Mouse (Mus musculus): ENCODE measurements around the gene Cct8.

- no peak for TF ChIP-seq POLR2A (IDR thresholded peaks at IDR 0.05; ENCODE audit: borderline replicate concordance, insufficient read depth, low read length)
- TF ChIP-seq CTCF (IDR thresholded peaks at IDR 0.05; ENCODE audit: borderline replicate concordance, insufficient read depth, low read depth, low read length), result no peak
Observed at GRCm38 (mm10) chr16:87488605-87489004, 7.1 kb downstream of the Cct8 start.
